Mouse (Mus musculus) liver, embryonic 13.5 days (tissue): ENCODE results near the gene Comp. TPM values are rescaled to one million over a fixed set of nuclear protein-coding genes. Genes with fewer than 3 reads are reported as not detected.

Experiments
- ATAC-seq: fragments of 200-750 bp; cut with Nextera tagmentation; 2 replicates; pipeline ENCODE4 v1.8.0; 2017; ENCODE audit warnings: low read depth, mild to moderate bottlenecking, moderate number of reproducible peaks, moderate library complexity
- DNase-seq: peaks from one replicate; pipeline ENCODE4 v3.0.0; 2022
- H3K27ac ChIP-seq: fragments of 300-500 bp; sonication (generic); 2 replicates; pipeline ENCODE4 v1.5.1; 2015; ENCODE audit warnings: moderate library complexity, mild to moderate bottlenecking, inconsistent platforms
- H3K27me3 ChIP-seq: fragments of 300-500 bp; sonication (generic); 2 replicates; pipeline ENCODE4 v1.6.1; 2015; ENCODE audit warnings: mild to moderate bottlenecking, inconsistent platforms
- H3K36me3 ChIP-seq: fragments of 300-500 bp; sonication (generic); 2 replicates; pipeline ENCODE4 v1.6.1; 2015; ENCODE audit warnings: mild to moderate bottlenecking, inconsistent platforms
- H3K4me1 ChIP-seq: fragments of 300-500 bp; sonication (generic); replicated peaks from 2 replicates; pipeline ENCODE4 v1.6.1; 2015; ENCODE audit warnings: inconsistent platforms
- H3K4me2 ChIP-seq: fragments of 300-500 bp; sonication (generic); 2 replicates; pipeline ENCODE4 v1.6.1; 2015; ENCODE audit warnings: inconsistent platforms, mild to moderate bottlenecking, moderate library complexity
- H3K4me3 ChIP-seq: fragments of 300-500 bp; sonication (generic); replicated peaks from 2 replicates; pipeline ENCODE4 v1.5.1; 2015; ENCODE audit warnings: mild to moderate bottlenecking, inconsistent platforms
- H3K9ac ChIP-seq: fragments of 300-500 bp; sonication (generic); 2 replicates; pipeline ENCODE4 v1.6.1; 2015; ENCODE audit warnings: mild to moderate bottlenecking, inconsistent platforms
- H3K9me3 ChIP-seq: fragments of 300-500 bp; sonication (generic); replicated peaks from 2 replicates; pipeline ENCODE4 v1.6.1; 2016; ENCODE audit warnings: inconsistent platforms
- WGBS: fragments of 180-500 bp; shearing (Covaris S2); methylation state at CpG from one replicate; pipeline ENCODE4 v1.1.7; 2015; ENCODE audit not compliant: insufficient replicate concordance; 5-methylcytosine and 5-hydroxymethylcytosine counted together
- polyA plus RNA-seq: library from polyadenylated mRNA; unstranded; fragments of >200 nt; fragmentation: Nextera tagmentation; extraction: Ambion mirVana; gene quantifications from 2 replicates; pipeline ENCODE4 v1.2.1, GENCODE M21; 2015

Comp gene
- polyA plus RNA-seq, 1 experiment from 2014 or later = 0.48 TPM

DNA sequence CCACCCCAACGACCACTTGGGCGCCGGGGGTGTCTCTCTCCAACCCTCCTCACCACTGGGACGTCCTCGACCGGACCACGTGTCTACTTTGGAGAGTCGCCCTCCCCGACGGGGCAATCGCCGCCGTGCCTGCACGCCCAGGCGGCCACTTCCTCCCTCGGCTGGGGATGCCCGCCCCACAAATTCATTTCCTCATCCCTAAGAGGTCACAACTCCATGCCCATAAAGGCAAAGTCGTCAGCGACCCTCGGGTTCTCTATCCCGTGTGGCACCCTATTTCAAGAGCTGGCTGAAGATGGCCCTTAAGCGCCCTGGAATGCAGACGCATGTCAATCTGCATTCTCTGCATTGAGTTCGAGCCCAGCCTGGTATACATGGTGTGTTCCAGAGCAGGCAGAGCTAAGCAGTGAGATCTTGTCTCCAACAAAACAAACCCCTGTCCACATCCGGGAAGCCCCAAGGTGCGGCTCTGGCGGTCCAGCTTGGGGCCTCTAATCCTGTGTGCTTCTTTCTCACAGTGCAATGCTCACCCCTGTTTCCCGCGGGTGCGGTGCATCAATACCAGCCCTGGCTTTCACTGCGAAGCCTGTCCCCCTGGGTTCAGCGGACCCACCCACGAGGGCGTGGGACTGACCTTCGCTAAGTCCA is 2.0 kb downstream of the Comp start:
- no peak overlapping the region for H3K27ac ChIP-seq
- peak overlapping the region; percentile 47 for H3K4me3 ChIP-seq
- H3K9me3 ChIP-seq = 0 out of 2 replicates have a peak, but pooled peaks cover 6% of the 10 kb centered on the region
- no peaks in the 10 kb centered on the region for H3K36me3 ChIP-seq
- DNase-seq (no peak), ATAC-seq (no peak)
- H3K9ac ChIP-seq = no peak overlapping the region
- 5% methylated on average over 35 of the region's 35 CpGs for WGBS
- peak overlapping the region; percentile 63 for H3K4me2 ChIP-seq
- H3K27me3 ChIP-seq = peaks cover 99% of the 10 kb centered on the region
- peaks cover 36% of the 10 kb centered on the region for H3K4me1 ChIP-seq

DNA sequence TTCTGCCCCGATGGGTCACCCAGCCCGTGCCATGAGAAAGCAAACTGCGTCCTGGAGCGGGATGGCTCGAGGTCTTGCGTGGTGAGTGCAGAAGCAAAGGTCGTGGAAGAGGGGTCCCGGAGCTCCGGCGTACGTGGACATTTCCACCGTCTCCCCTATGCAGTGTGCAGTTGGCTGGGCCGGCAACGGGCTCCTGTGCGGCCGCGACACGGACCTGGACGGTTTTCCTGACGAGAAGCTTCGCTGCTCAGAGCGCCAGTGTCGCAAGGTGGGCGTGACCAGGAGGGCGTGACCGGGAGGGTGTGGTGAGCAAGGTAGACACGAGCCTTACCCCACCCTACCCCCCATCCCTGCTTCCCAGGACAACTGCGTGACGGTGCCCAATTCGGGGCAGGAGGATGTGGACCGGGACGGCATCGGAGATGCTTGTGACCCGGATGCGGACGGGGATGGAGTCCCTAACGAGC is 3.0 kb downstream of the Comp start:
- 10% methylated on average over 37 of the region's 37 CpGs for WGBS
- ATAC-seq (no peak), DNase-seq (peak; percentile 36)
- H3K4me3 ChIP-seq = peak overlapping the region; percentile 17
- H3K36me3 ChIP-seq = no peaks in the 10 kb centered on the region
- H3K27ac ChIP-seq = no peak overlapping the region
- peak overlapping the region; percentile 29 for H3K4me2 ChIP-seq
- H3K4me1 ChIP-seq = peaks cover 36% of the 10 kb centered on the region
- 0 out of 2 replicates have a peak, but pooled peaks cover 6% of the 10 kb centered on the region for H3K9me3 ChIP-seq
- no peak overlapping the region for H3K9ac ChIP-seq
- peaks cover 98% of the 10 kb centered on the region for H3K27me3 ChIP-seq

DNA sequence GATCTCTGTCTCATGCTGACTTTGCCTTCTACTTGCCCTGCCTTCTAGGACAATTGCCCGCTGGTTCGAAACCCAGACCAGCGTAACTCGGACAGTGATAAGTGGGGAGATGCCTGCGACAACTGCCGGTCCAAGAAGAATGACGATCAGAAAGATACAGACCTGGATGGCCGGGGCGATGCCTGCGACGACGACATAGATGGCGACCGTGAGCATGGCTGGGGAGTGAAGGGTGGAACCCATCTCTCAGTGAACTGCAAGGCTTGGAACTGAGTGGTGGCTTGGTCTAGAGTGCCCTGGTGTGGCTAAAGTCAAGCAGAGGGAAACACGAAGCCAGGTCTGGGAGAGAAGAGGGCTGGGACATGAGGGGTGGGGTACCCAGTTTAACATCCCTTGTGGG is 3.7 kb downstream of the Comp start:
- WGBS = 13% methylated on average over 15 of the region's 15 CpGs
- Histone ChIP-seq H3K4me3 (no peak overlapping the region), H3K27me3 (peaks cover 94% of the 10 kb centered on the region), H3K4me1 (peaks cover 36% of the 10 kb centered on the region), H3K4me2 (no peak overlapping the region), H3K9me3 (0 out of 2 replicates have a peak, but pooled peaks cover 6% of the 10 kb centered on the region), H3K36me3 (no peaks in the 10 kb centered on the region), H3K9ac (no peak overlapping the region), H3K27ac (no peak overlapping the region)
- ATAC-seq (no peak), DNase-seq (no peak)

DNA sequence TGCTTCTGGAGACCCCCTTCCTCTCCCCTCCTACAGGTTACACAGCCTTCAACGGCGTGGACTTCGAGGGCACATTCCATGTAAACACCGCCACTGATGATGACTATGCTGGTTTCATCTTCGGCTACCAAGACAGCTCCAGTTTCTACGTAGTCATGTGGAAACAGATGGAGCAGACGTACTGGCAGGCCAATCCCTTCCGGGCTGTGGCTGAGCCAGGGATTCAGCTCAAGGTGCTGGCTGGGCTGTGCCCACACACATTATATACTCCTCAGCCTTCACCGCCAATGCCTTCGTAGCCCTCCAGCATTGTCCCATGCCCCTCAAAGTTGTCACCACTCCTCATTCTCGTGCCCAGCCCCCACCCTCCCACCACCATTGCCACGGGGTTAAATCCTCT is 6.7 kb downstream of the Comp start:
- Histone ChIP-seq H3K4me2 (no peak overlapping the region), H3K4me3 (no peak overlapping the region), H3K4me1 (peaks cover 19% of the 10 kb centered on the region), H3K36me3 (no peaks in the 10 kb centered on the region), H3K27ac (no peak overlapping the region), H3K9me3 (0 out of 2 replicates have a peak, but pooled peaks cover under 1% of the 10 kb centered on the region), H3K9ac (no peak overlapping the region), H3K27me3 (peaks cover 64% of the 10 kb centered on the region)
- 73% methylated on average over 12 of the region's 12 CpGs for WGBS
- no peak for ATAC-seq
- DNase-seq = no peak

DNA sequence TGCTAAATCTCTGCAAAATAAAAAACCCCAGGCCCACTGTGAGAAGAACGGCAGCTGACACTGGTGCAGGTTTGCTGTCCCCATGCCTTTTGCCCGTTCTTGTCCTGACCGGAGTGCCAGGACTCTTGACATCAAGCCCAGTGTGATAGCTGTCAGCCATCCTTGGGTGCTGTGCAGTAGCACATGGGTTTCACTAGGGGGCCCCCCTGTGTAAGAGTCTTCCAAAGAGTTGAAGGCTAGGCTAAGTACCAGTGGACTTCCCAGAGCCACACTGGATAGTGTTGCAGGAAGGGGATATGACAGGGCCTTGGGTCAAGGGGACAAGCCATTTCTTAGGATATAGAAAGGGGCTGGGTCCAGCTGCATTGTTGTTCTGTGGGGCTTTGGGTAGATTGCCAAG is 9.9 kb downstream of the Comp start:
- Histone ChIP-seq H3K27ac (no peak overlapping the region), H3K36me3 (peaks cover 15% of the 10 kb centered on the region; the same call in 1 of the 2 replicates), H3K4me3 (no peak overlapping the region), H3K4me1 (0 out of 2 replicates have a peak, but pooled peaks cover 2% of the 10 kb centered on the region), H3K9me3 (no peaks in the 10 kb centered on the region), H3K27me3 (peaks cover 32% of the 10 kb centered on the region), H3K4me2 (no peak overlapping the region), H3K9ac (no peak overlapping the region)
- 37% methylated on average over 3 of the region's 3 CpGs for WGBS
- peak; percentile 61 for ATAC-seq
- DNase-seq = peak; percentile 63

DNA sequence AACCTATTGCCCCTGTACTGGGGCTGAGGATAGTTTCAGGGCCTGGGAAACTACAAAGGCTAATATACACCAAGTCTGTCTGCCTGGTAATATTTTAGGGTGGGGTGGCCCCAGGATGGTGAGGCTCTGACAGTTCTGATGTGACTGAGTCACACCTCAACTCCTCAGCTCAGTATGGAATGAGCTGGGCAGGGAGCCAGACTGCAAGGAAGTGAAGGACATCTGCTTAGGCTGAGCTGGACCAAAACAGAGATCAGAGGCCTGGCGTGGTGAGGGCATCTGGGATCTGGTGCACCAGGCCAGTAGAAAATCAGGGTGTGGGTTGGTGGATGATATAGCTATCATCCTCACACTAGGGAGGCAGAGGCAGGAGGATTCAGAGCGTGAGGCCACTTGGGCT is 16.3 kb downstream of the Comp start:
- DNase-seq (no peak), ATAC-seq (no peak)
- Histone ChIP-seq H3K4me3 (no peak overlapping the region), H3K27ac (no peak overlapping the region), H3K27me3 (no peaks in the 10 kb centered on the region), H3K4me1 (no peaks in the 10 kb centered on the region), H3K9me3 (no peaks in the 10 kb centered on the region), H3K4me2 (no peak overlapping the region), H3K36me3 (peaks cover 23% of the 10 kb centered on the region; the same call in 1 of the 2 replicates), H3K9ac (no peak overlapping the region)
- 62% methylated on average over 2 of the region's 2 CpGs for WGBS

DNA sequence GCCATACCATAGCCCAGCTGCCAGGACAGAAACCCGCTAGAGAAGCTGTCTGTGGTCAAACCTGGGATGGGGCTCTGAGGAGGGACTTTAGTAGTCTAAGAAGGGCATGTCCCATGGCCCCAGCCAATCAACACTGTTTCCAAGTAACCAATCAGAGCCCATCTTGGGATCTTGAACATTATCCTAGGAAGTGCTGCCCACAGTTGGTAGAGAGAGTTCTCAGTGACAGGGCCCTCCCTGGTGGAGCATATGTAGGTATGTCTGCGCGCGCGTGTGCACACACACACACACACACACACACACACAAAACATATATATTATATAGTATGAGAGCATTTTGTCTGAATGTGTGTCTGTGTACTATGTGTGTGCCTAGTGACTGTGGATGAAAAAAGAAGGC is 19.7 kb downstream of the Comp start:
- Histone ChIP-seq H3K9ac (no peak overlapping the region), H3K27ac (no peak overlapping the region), H3K4me1 (no peaks in the 10 kb centered on the region), H3K36me3 (0 out of 2 replicates have a peak, but pooled peaks cover 7% of the 10 kb centered on the region), H3K4me2 (no peak overlapping the region), H3K27me3 (no peaks in the 10 kb centered on the region), H3K4me3 (no peak overlapping the region), H3K9me3 (no peaks in the 10 kb centered on the region)
- ATAC-seq = 0 out of 2 replicates have a peak, but pooled peaks have one; percentile 30
- no peak for DNase-seq
- WGBS = 83% methylated on average over 5 of the region's 5 CpGs

DNA sequence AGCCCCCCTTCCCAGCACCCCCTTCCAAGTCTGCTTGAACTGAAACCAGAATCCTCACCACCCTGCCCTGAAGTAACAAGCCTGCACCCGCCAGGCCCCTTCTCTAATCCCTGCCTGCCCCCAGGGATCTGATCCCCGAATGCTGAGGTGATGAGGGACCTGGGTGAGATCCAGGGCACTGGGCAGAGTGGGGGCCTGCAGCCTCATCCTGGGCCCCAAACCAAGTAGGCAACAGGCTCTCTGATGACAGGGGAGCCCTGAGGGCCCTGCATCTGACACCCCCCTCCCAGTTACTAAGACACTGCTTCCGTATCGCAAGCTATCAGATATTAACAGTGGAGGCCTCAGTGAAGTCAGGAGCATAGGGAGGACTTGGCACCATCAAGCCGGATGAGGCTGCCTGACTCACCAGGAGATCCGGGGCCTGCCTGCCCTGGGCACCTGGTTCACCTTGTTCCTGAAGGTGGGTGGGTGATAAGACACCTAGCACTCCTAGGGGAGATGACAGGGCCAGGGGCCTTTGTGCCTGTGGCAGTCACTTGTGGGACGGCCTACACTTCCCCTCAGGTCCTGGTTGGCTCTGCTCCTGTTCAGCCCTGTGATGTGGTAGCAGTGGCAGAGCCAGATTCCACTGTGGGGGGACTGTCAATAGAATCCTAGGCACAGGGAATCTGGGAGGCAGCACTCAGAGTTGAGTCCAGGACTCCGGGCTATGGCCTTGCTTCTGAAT is 21.1 kb downstream of the Comp start:
- no peaks in the 10 kb centered on the region for H3K27me3 ChIP-seq
- no peak for ATAC-seq
- WGBS = 76% methylated on average over 8 of the region's 8 CpGs

DNA sequence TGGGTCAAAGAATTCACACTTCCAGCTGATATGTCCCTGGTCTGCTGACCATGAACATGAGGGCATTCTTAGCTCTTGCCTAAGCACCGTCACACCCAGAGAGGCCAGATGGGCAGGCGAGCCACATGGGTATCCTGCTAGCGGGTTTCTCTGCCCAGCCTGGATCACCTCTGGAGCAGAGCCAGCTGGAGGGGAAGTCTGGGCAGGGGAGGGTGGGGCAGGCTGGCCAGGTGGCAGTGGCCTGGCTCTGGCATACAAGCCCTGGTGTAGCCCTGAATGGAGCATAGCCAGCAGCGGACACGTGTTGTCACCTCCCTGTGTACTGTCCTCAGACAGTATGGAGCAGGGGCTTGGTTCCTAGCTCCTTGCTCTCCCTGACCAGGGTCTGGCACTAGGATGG is 22.3 kb downstream of the Comp start:
- Histone ChIP-seq H3K4me3 (no peak overlapping the region), H3K27me3 (no peaks in the 10 kb centered on the region), H3K27ac (no peak overlapping the region), H3K4me1 (no peaks in the 10 kb centered on the region), H3K36me3 (peaks cover 10% of the 10 kb centered on the region; the same call in 1 of the 2 replicates), H3K4me2 (no peak overlapping the region), H3K9me3 (no peaks in the 10 kb centered on the region), H3K9ac (no peak overlapping the region)
- DNase-seq (no peak), ATAC-seq (no peak)
- WGBS = 84% methylated on average over 5 of the region's 5 CpGs

More for the DNA sequence above, 21.1 kb downstream of the Comp start:
- no peak for DNase-seq
- Histone ChIP-seq H3K27ac (no peak overlapping the region), H3K9ac (no peak overlapping the region), H3K36me3 (0 out of 2 replicates have a peak, but pooled peaks cover 7% of the 10 kb centered on the region), H3K4me1 (no peaks in the 10 kb centered on the region), H3K9me3 (no peaks in the 10 kb centered on the region), H3K4me2 (no peak overlapping the region), H3K4me3 (no peak overlapping the region)

DNA sequence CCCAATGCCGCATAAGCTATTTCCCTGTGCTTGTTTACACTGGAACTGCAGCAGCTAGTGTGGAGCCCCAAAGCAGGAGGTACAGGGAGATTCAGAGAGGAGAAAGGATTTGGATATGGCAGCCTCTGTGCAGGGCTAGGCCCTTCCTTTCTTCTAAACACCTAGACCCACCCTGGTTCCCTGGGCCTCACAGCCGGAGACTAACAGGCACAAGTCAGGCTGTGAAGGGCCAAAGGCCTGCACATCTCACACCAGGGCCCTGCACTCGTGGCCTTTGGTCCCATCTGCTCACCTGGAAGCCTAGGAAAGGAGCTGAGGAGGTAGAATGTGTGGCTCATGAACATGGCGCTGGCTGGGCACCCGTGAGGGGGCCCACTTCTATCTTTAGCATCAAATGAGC is 22.8 kb downstream of the Comp start:
- H3K27ac ChIP-seq = no peak overlapping the region
- 75% methylated on average over 5 of the region's 5 CpGs for WGBS
- ATAC-seq (no peak), DNase-seq (no peak)
- H3K9me3 ChIP-seq = no peaks in the 10 kb centered on the region
- H3K27me3 ChIP-seq = no peaks in the 10 kb centered on the region
- H3K9ac ChIP-seq = no peak overlapping the region
- no peaks in the 10 kb centered on the region for H3K4me1 ChIP-seq
- H3K36me3 ChIP-seq = peaks cover 10% of the 10 kb centered on the region; the same call in 1 of the 2 replicates
- H3K4me3 ChIP-seq = no peak overlapping the region
- no peak overlapping the region for H3K4me2 ChIP-seq

DNA sequence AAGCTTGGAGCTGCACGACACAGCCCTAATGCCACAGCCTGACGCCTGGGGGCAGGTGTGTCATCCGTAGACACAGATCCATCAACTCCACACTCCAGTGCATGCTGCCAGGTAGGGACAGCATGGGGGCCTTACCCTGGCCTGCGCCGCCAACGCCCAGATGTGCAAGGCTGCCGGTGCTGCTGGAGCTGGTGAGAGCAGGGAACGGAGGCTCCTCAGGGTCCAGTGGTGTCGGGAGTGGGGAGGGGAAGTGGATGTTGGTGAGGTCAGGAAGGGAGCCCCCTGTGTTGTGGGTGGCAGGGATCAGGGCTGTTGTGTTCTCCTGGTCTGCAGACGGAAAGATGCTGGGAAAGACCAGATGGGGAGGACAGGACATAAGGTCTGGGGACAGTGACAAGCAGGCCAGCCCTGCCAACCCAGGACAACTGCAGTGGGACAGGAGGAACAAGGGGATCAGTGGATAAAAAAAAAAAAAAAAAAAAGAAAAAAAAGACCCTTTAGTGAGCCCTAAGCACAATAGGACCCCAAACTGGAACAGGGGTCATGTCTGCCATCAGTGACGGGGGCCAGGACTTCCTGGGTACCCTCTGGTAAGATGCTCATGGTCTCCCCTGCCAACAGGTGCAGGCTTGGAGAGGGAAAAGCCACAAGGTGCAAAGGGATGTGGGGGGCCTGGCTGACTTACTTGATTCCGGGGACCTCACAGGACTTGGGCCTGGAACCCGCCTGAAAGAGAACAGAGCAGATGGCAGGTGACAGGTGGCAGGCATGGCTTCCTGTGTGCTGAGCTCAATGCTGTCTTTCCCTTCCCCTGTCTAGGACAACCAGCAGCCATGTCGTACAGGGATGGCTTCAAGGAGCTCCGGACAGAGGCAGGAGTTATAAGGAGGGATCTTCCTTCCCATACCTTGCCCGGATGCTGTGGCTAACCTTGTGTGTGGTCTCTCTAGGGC is 24.5 kb downstream of the Comp start:
- Histone ChIP-seq H3K4me1 (no peaks in the 10 kb centered on the region), H3K4me3 (no peak overlapping the region), H3K9me3 (no peaks in the 10 kb centered on the region), H3K36me3 (peaks cover 3% of the 10 kb centered on the region; the same call in 1 of the 2 replicates), H3K27ac (no peak overlapping the region), H3K27me3 (no peaks in the 10 kb centered on the region), H3K4me2 (no peak overlapping the region), H3K9ac (no peak overlapping the region)
- WGBS = 74% methylated on average over 16 of the region's 16 CpGs
- no peak for DNase-seq
- ATAC-seq = no peak
